Comparison of ENCODE assay signal across 20 mouse cellular contexts in the genomic region with DNA sequence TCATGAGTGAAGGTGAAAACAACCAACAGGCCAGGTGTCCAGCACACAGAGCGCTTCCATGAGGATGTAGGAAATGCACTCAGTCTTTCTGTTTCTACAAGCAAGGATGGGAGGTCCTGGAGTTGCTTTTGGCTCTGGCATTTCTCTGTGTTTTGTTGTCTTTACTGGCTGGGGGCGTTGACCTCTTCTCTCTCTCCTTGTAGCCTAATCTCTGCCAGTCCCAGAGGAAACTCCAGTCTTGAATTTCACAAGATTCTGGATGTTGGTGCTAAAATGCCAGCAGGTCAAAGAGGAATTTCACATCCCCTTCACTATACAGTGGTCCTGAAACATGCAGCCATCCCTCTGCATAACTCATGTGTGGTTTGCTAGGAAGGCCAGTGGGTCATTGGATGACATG. TPM values are rescaled to one million over a fixed set of nuclear protein-coding genes. Genes with fewer than 3 reads are reported as not detected.
"Had no signal": no experiment of that assay in that cellular context is flagged by ENCODE, and none has a peak within 500 bp of the region (broad histone marks: within the 10 kb centered on the region; RNA-seq: fewer than 3 reads in every experiment).

No protein-coding gene starts in this region.

- H3K4me3 ChIP-seq: midbrain, embryonic 10.5 days; midbrain, embryonic 12.5 days; neural tube, embryonic 12.5 days had no signal

- H3K9ac ChIP-seq: lung, embryonic 14.5 days; midbrain, embryonic 12.5 days; neural tube, embryonic 12.5 days had no signal

- H3K9me3 ChIP-seq: midbrain, embryonic 10.5 days; midbrain, embryonic 12.5 days; neural tube, embryonic 12.5 days had no signal

- H3K36me3 ChIP-seq: midbrain, embryonic 10.5 days; midbrain, embryonic 12.5 days; neural tube, embryonic 12.5 days had no signal

- H3K4me2 ChIP-seq: lung, embryonic 14.5 days; midbrain, embryonic 12.5 days; neural tube, embryonic 12.5 days had no signal

- ATAC-seq: midbrain, embryonic 16.5 days had no signal

- H3K27me3 ChIP-seq: midbrain, embryonic 12.5 days; neural tube, embryonic 12.5 days had no signal

- DNase-seq: lung, adult 18-20 months; lung, embryonic 14.5 days; lung, postnatal 10 days; lung, postnatal 4 days; midbrain, embryonic 14.5 days; right cerebral cortex, postnatal 14 days; thymus, adult 18-20 months; thymus, postnatal 14 days; thymus, postnatal 36 days had no signal

- H3K4me1 ChIP-seq: midbrain, embryonic 10.5 days; midbrain, embryonic 12.5 days; neural tube, embryonic 12.5 days had no signal

- H3K27ac ChIP-seq: midbrain, embryonic 10.5 days; midbrain, embryonic 12.5 days; neural tube, embryonic 12.5 days had no signal

RNA-seq across cellular contexts. Expression of gene Adipoq, which starts 2.6 kb away (rescaled TPM):
- total RNA-seq: megakaryocyte-erythroid progenitor cell, adult 5-6 weeks; monocyte, adult 5-6 weeks; neutrophil, adult 5-6 weeks had no signal
- polyA plus RNA-seq: liver, embryonic 16.5 days; lung, embryonic 14.5 days; midbrain, embryonic 10.5 days; midbrain, embryonic 12.5 days; midbrain, embryonic 14.5 days; midbrain, embryonic 16.5 days; neural tube, embryonic 12.5 days; neural tube, embryonic 14.5 days; stomach, embryonic 14.5 days; stomach, embryonic 16.5 days had no signal
